Mouse (Mus musculus) neural tube, embryonic 15.5 days (tissue): ENCODE measurements around the gene Tfip11. TPM values are rescaled to one million over a fixed set of nuclear protein-coding genes. Genes with fewer than 3 reads are reported as not detected.

Experiments
- ATAC-seq: fragments of 200-750 bp; cut with Nextera tagmentation; 2 replicates; pipeline ENCODE4 v1.8.0; 2017; ENCODE audit warnings: mild to moderate bottlenecking, moderate TSS enrichment, moderate library complexity; ENCODE audit not compliant: low FRiP score
- H3K27ac ChIP-seq: fragments of 300-500 bp; sonication (generic); replicated peaks from 2 replicates; pipeline ENCODE4 v1.5.1; 2015; ENCODE audit warnings: mild to moderate bottlenecking, inconsistent platforms
- H3K27me3 ChIP-seq: fragments of 300-500 bp; sonication (generic); replicated peaks from 2 replicates; pipeline ENCODE4 v1.6.1; 2015; ENCODE audit warnings: inconsistent platforms
- H3K36me3 ChIP-seq: fragments of 300-500 bp; sonication (generic); 2 replicates; pipeline ENCODE4 v1.6.1; 2015; ENCODE audit warnings: inconsistent platforms
- H3K4me1 ChIP-seq: fragments of 300-500 bp; sonication (generic); 2 replicates; pipeline ENCODE4 v1.6.1; 2015; ENCODE audit warnings: inconsistent platforms
- H3K4me2 ChIP-seq: fragments of 300-500 bp; sonication (generic); 2 replicates; pipeline ENCODE4 v1.6.1; 2015; ENCODE audit warnings: inconsistent platforms, mild to moderate bottlenecking, moderate library complexity
- H3K4me3 ChIP-seq: fragments of 300-500 bp; sonication (generic); replicated peaks from 2 replicates; pipeline ENCODE4 v1.5.1; 2015; ENCODE audit warnings: mild to moderate bottlenecking, inconsistent platforms
- H3K9ac ChIP-seq: fragments of 300-500 bp; sonication (generic); replicated peaks from 2 replicates; pipeline ENCODE4 v1.6.1; 2015; ENCODE audit warnings: mild to moderate bottlenecking, inconsistent platforms
- H3K9me3 ChIP-seq: fragments of 300-500 bp; sonication (generic); replicated peaks from 2 replicates; pipeline ENCODE4 v1.6.1; 2016; ENCODE audit warnings: inconsistent platforms
- WGBS: fragments of 180-500 bp; shearing (Covaris S2); methylation state at CpG from one replicate; pipeline ENCODE4 v1.1.7; 2015; ENCODE audit warnings: mixed read lengths; 5-methylcytosine and 5-hydroxymethylcytosine counted together
- polyA plus RNA-seq: library from polyadenylated mRNA; unstranded; fragments of >200 nt; fragmentation: Nextera tagmentation; extraction: Ambion mirVana; gene quantifications from 2 replicates; pipeline ENCODE4 v1.2.1, GENCODE M21; 2015

Tfip11 gene
- polyA plus RNA-seq, 1 experiment from 2014 or later: 29.7 TPM

- H3K27ac ChIP-seq: no peak overlapping the region
- WGBS: 71% methylated on average over 17 of the region's 17 CpGs
- H3K4me1 ChIP-seq: peaks cover 39% of the 10 kb centered on the region
- ATAC-seq: no peak
- no peaks in the 10 kb centered on the region for H3K9me3 ChIP-seq
- no peak overlapping the region for H3K4me3 ChIP-seq
- H3K27me3 ChIP-seq: no peaks in the 10 kb centered on the region
- H3K4me2 ChIP-seq: no peak overlapping the region
- H3K9ac ChIP-seq: no peak overlapping the region
- H3K36me3 ChIP-seq: no peaks in the 10 kb centered on the region
Measured at GRCm38 (mm10) chr5:112292343-112292980, 33.7 kb upstream of the Tfip11 start.

- H3K9ac ChIP-seq: no peak overlapping the region
- H3K4me3 ChIP-seq: no peak overlapping the region
- 97% methylated on average over 2 of the region's 2 CpGs for WGBS
- no peak for ATAC-seq
- H3K9me3 ChIP-seq: no peaks in the 10 kb centered on the region
- peaks cover 41% of the 10 kb centered on the region for H3K4me1 ChIP-seq
- H3K36me3 ChIP-seq: no peaks in the 10 kb centered on the region
- H3K27me3 ChIP-seq: no peaks in the 10 kb centered on the region
- H3K27ac ChIP-seq: no peak overlapping the region
- no peak overlapping the region for H3K4me2 ChIP-seq
Measured at GRCm38 (mm10) chr5:112293800-112294199, 32.4 kb upstream of the Tfip11 start.

- no peaks in the 10 kb centered on the region for H3K27me3 ChIP-seq
- H3K4me2 ChIP-seq: no peak overlapping the region
- no peak for ATAC-seq
- H3K4me1 ChIP-seq: peaks cover 39% of the 10 kb centered on the region
- no peak overlapping the region for H3K4me3 ChIP-seq
- H3K36me3 ChIP-seq: no peaks in the 10 kb centered on the region
- H3K9ac ChIP-seq: no peak overlapping the region
- no peaks in the 10 kb centered on the region for H3K9me3 ChIP-seq
- 58% methylated on average over 4 of the region's 4 CpGs for WGBS
- no peak overlapping the region for H3K27ac ChIP-seq
Measured at GRCm38 (mm10) chr5:112294696-112295095, 31.5 kb upstream of the Tfip11 start.

- WGBS: 32% methylated on average over 8 of the region's 8 CpGs
- Histone ChIP-seq H3K9ac (no peak overlapping the region), H3K4me1 (peaks cover 35% of the 10 kb centered on the region), H3K36me3 (no peaks in the 10 kb centered on the region), H3K27me3 (no peaks in the 10 kb centered on the region), H3K9me3 (no peaks in the 10 kb centered on the region), H3K4me3 (no peak overlapping the region), H3K4me2 (no peak overlapping the region), H3K27ac (no peak overlapping the region)
- no peak for ATAC-seq
Measured at GRCm38 (mm10) chr5:112295162-112295561, 31.0 kb upstream of the Tfip11 start.

GRCm38 (mm10) chr5:112295564-112295963 lies 30.6 kb upstream of the Tfip11 start:
- Histone ChIP-seq H3K27ac (no peak overlapping the region), H3K4me2 (no peak overlapping the region), H3K9ac (no peak overlapping the region), H3K27me3 (no peaks in the 10 kb centered on the region), H3K4me3 (no peak overlapping the region), H3K36me3 (no peaks in the 10 kb centered on the region), H3K4me1 (peaks cover 31% of the 10 kb centered on the region), H3K9me3 (no peaks in the 10 kb centered on the region)
- WGBS: 67% methylated on average over 8 of the region's 8 CpGs
- no peak for ATAC-seq

- H3K4me3 ChIP-seq: no peak overlapping the region
- no peaks in the 10 kb centered on the region for H3K9me3 ChIP-seq
- H3K36me3 ChIP-seq: no peaks in the 10 kb centered on the region
- H3K9ac ChIP-seq: no peak overlapping the region
- no peak overlapping the region for H3K4me2 ChIP-seq
- peaks cover 21% of the 10 kb centered on the region; the same call in 1 of the 2 replicates for H3K4me1 ChIP-seq
- no peaks in the 10 kb centered on the region for H3K27me3 ChIP-seq
- no peak for ATAC-seq
- WGBS: 77% methylated on average over 6 of the region's 6 CpGs
- H3K27ac ChIP-seq: no peak overlapping the region
Measured at GRCm38 (mm10) chr5:112296404-112297181, 29.6 kb upstream of the Tfip11 start.

GRCm38 (mm10) chr5:112297257-112297656 lies 28.9 kb upstream of the Tfip11 start:
- no peak for ATAC-seq
- no peak overlapping the region for H3K27ac ChIP-seq
- no peaks in the 10 kb centered on the region for H3K36me3 ChIP-seq
- no peaks in the 10 kb centered on the region for H3K27me3 ChIP-seq
- peaks cover 16% of the 10 kb centered on the region; the same call in 1 of the 2 replicates for H3K4me1 ChIP-seq
- H3K9me3 ChIP-seq: no peaks in the 10 kb centered on the region
- 77% methylated on average over 2 of the region's 2 CpGs for WGBS
- H3K4me3 ChIP-seq: no peak overlapping the region
- no peak overlapping the region for H3K9ac ChIP-seq
- H3K4me2 ChIP-seq: no peak overlapping the region

GRCm38 (mm10) chr5:112298226-112298988 lies 27.8 kb upstream of the Tfip11 start:
- Histone ChIP-seq H3K36me3 (no peaks in the 10 kb centered on the region), H3K9ac (no peak overlapping the region), H3K27ac (no peak overlapping the region), H3K4me3 (no peak overlapping the region), H3K4me2 (no peak overlapping the region), H3K4me1 (peaks cover 12% of the 10 kb centered on the region; the same call in 1 of the 2 replicates), H3K9me3 (no peaks in the 10 kb centered on the region), H3K27me3 (no peaks in the 10 kb centered on the region)
- 91% methylated on average over 12 of the region's 12 CpGs for WGBS
- no peak for ATAC-seq

- ATAC-seq: no peak
- 84% methylated on average over 4 of the region's 4 CpGs for WGBS
Measured at GRCm38 (mm10) chr5:112299399-112299798, 26.8 kb upstream of the Tfip11 start.

GRCm38 (mm10) chr5:112300112-112300511 lies 26.0 kb upstream of the Tfip11 start:
- Histone ChIP-seq H3K27me3 (no peaks in the 10 kb centered on the region), H3K4me3 (no peak overlapping the region), H3K4me2 (no peak overlapping the region), H3K27ac (no peak overlapping the region), H3K4me1 (peaks cover 6% of the 10 kb centered on the region; the same call in 1 of the 2 replicates), H3K9me3 (no peaks in the 10 kb centered on the region), H3K9ac (no peak overlapping the region), H3K36me3 (no peaks in the 10 kb centered on the region)
- WGBS: 84% methylated on average over 2 of the region's 2 CpGs
- ATAC-seq: no peak

More at GRCm38 (mm10) chr5:112299399-112299798, 26.8 kb upstream of the Tfip11 start:
- H3K9me3 ChIP-seq: no peaks in the 10 kb centered on the region
- H3K4me3 ChIP-seq: no peak overlapping the region
- H3K9ac ChIP-seq: no peak overlapping the region
- no peak overlapping the region for H3K4me2 ChIP-seq
- H3K36me3 ChIP-seq: no peaks in the 10 kb centered on the region
- peaks cover 12% of the 10 kb centered on the region; the same call in 1 of the 2 replicates for H3K4me1 ChIP-seq
- H3K27me3 ChIP-seq: no peaks in the 10 kb centered on the region
- no peak overlapping the region for H3K27ac ChIP-seq

GRCm38 (mm10) chr5:112300721-112301308 lies 25.3 kb upstream of the Tfip11 start:
- Histone ChIP-seq H3K4me1 (peaks cover 7% of the 10 kb centered on the region; the same call in 1 of the 2 replicates), H3K27me3 (no peaks in the 10 kb centered on the region), H3K9ac (no peak overlapping the region), H3K9me3 (no peaks in the 10 kb centered on the region), H3K36me3 (no peaks in the 10 kb centered on the region), H3K27ac (no peak overlapping the region), H3K4me2 (no peak overlapping the region), H3K4me3 (no peak overlapping the region)
- ATAC-seq: no peak
- 96% methylated on average over 6 of the region's 6 CpGs for WGBS
